Mouse (Mus musculus) heart, postnatal 0 days (tissue): ENCODE results near the gene Misp. TPM values are rescaled to one million over a fixed set of nuclear protein-coding genes. Genes with fewer than 3 reads are reported as not detected.

Experiments
- ATAC-seq: fragments of 200-750 bp; cut with Nextera tagmentation; 2 replicates; pipeline ENCODE4 v1.8.0; 2017; ENCODE audit warnings: low read depth, moderate number of reproducible peaks, moderate library complexity; ENCODE audit not compliant: insufficient read depth
- DNase-seq: peaks from one replicate; pipeline ENCODE4 v3.0.0-alpha.2; 2016; ENCODE audit warnings: low spot score
- H3K27ac ChIP-seq: fragments of 300-500 bp; sonication (generic); 2 replicates; pipeline ENCODE4 v1.5.1; 2014; ENCODE audit warnings: low read depth, mild to moderate bottlenecking
- H3K27me3 ChIP-seq: fragments of 300-500 bp; sonication (generic); 2 replicates; pipeline ENCODE4 v1.6.1; 2014; ENCODE audit warnings: low read length, mixed read lengths; ENCODE audit not compliant: control insufficient read depth, insufficient read depth
- H3K36me3 ChIP-seq: fragments of 300-500 bp; sonication (generic); replicated peaks from 2 replicates; pipeline ENCODE4 v1.6.1; 2014; ENCODE audit warnings: low read length, mixed read lengths; ENCODE audit not compliant: control insufficient read depth, insufficient read depth
- H3K4me1 ChIP-seq: fragments of 300-500 bp; sonication (generic); 2 replicates; pipeline ENCODE4 v1.6.1; 2014; ENCODE audit warnings: antibody characterized with exemption; ENCODE audit not compliant: control insufficient read depth, insufficient read depth
- H3K4me2 ChIP-seq: fragments of 300-500 bp; sonication (generic); 2 replicates; pipeline ENCODE4 v1.6.1; 2014; ENCODE audit warnings: low read depth, mild to moderate bottlenecking, low read length, moderate library complexity
- H3K4me3 ChIP-seq: fragments of 300-500 bp; sonication (generic); 2 replicates; pipeline ENCODE4 v1.5.1; 2014; ENCODE audit warnings: low read depth, low read length
- H3K9ac ChIP-seq: fragments of 300-500 bp; sonication (generic); replicated peaks from 2 replicates; pipeline ENCODE4 v1.6.1; 2014; ENCODE audit warnings: low read depth, low read length, mixed read lengths
- H3K9me3 ChIP-seq: fragments of 300-500 bp; sonication (generic); replicated peaks from 2 replicates; pipeline ENCODE4 v1.6.1; 2016; ENCODE audit warnings: low read length; ENCODE audit not compliant: control insufficient read depth
- CTCF ChIP-seq: IDR thresholded peaks from 2 replicates; pipeline ENCODE4 v1.5.1; 2016; ENCODE audit warnings: antibody characterized with exemption, control low read depth, low read depth
- EP300 ChIP-seq: IDR thresholded peaks from 2 replicates; pipeline ENCODE4 v1.6.1; 2016; ENCODE audit warnings: antibody characterized with exemption, low read depth
- WGBS: fragments of 180-500 bp; shearing (Covaris S2); extraction: QIAGEN DNeasy Blood & Tissue Kit; methylation state at CpG from one replicate; pipeline ENCODE4 v1.1.7; 2014; 5-methylcytosine and 5-hydroxymethylcytosine counted together
- polyA plus RNA-seq: library from polyadenylated mRNA; unstranded; fragments of >200 nt; fragmentation: Nextera tagmentation; extraction: Ambion mirVana; gene quantifications from 2 replicates; pipeline ENCODE4 v1.2.1, GENCODE M21; 2015
- total RNA-seq: library from RNA; depleted of rRNA; stranded (reverse); fragments of >200 nt; gene quantifications from 2 replicates; pipeline ENCODE4 v1.2.3, GENCODE M21; 2014; ENCODE audit warnings: low replicate concordance

Misp gene
- total and polyA plus RNA-seq, 2 experiments from 2014 or later = 0.08 TPM; not detected in 1

DNA sequence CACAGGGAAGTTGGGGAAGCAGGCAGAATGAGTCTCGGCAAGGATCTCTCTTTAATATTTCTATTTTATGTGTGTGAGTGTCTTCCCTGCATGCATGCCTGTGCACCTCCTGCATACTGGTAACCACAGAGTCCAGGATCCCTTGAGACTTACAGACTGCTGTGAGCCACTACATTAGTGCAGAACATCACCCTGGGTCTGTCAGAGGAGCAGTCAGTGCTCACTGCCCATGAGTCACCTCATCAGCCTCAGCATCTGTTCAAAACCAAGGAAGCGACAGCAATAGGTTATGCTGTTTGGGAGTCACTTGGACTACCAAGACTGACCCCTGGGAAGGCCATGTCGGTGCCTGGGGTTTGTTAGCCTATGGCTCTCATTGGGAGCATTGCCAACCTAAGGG is 21.5 kb downstream of the Misp start:
- H3K4me1 ChIP-seq = 0 out of 2 replicates have a peak, but pooled peaks cover 4% of the 10 kb centered on the region
- TF ChIP-seq CTCF = no peak
- no peak for TF ChIP-seq EP300
- no peak overlapping the region for H3K9ac ChIP-seq
- no peak for ATAC-seq
- H3K4me3 ChIP-seq = no peak overlapping the region
- no peak overlapping the region for H3K27ac ChIP-seq
- no peak overlapping the region for H3K4me2 ChIP-seq
- H3K27me3 ChIP-seq = no peaks in the 10 kb centered on the region
- 65% methylated on average over 3 of the region's 3 CpGs for WGBS
- no peak for DNase-seq
- H3K9me3 ChIP-seq = no peaks in the 10 kb centered on the region
- no peaks in the 10 kb centered on the region for H3K36me3 ChIP-seq

DNA sequence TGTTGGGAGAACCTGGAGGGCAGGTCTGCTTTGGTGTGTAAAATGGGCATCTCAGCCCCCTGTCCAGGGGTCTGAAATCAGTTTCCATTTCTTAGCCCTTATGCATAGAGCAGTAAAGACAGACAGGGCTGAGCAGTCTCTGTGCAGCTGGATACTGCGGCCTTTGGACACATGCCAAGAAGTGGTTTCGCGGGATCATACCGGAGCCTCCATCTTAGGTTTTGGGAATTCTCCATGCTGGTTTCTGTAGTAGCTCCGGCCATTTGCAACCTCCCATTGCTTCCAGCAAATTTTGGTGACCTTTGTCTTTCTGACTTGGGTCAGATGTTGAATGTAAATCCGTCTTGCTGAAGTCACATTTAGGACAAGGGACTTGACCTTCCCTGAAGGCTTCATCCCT is 22.7 kb downstream of the Misp start:
- no peak for TF ChIP-seq CTCF
- DNase-seq = no peak
- no peak for ATAC-seq
- H3K27me3 ChIP-seq = no peaks in the 10 kb centered on the region
- 0 out of 2 replicates have a peak, but pooled peaks cover 4% of the 10 kb centered on the region for H3K4me1 ChIP-seq
- no peak overlapping the region for H3K4me3 ChIP-seq
- no peak overlapping the region for H3K4me2 ChIP-seq
- no peaks in the 10 kb centered on the region for H3K36me3 ChIP-seq
- no peak overlapping the region for H3K9ac ChIP-seq
- H3K9me3 ChIP-seq = no peaks in the 10 kb centered on the region
- H3K27ac ChIP-seq = no peak overlapping the region
- WGBS = 36% methylated on average over 6 of the region's 6 CpGs

DNA sequence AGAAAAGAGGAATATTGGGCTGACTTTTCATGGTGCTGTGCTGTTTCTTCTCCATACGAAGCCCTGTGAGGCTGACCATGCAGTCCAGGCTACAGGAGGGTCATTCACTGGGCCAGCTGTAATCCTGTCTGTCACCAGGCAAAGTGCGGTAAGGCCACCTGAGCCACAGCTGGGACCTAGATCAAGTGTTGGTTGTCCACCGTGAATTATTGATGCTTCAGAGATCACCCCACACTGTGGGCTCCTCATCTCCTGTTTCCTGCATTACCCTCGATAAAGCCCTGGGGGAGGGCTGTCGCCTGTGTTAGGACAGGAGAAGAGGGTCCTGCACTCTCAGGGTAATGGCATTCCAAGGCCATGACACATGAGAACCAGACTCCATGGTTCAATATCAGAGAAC is 25.8 kb downstream of the Misp start:
- Histone ChIP-seq H3K36me3 (no peaks in the 10 kb centered on the region), H3K27me3 (no peaks in the 10 kb centered on the region), H3K27ac (no peak overlapping the region), H3K4me2 (no peak overlapping the region), H3K4me1 (0 out of 2 replicates have a peak, but pooled peaks cover 4% of the 10 kb centered on the region), H3K9ac (no peak overlapping the region), H3K4me3 (no peak overlapping the region), H3K9me3 (no peaks in the 10 kb centered on the region)
- DNase-seq (no peak), ATAC-seq (no peak)
- 59% methylated on average over 5 of the region's 5 CpGs for WGBS
- TF ChIP-seq CTCF (no peak), EP300 (no peak)

DNA sequence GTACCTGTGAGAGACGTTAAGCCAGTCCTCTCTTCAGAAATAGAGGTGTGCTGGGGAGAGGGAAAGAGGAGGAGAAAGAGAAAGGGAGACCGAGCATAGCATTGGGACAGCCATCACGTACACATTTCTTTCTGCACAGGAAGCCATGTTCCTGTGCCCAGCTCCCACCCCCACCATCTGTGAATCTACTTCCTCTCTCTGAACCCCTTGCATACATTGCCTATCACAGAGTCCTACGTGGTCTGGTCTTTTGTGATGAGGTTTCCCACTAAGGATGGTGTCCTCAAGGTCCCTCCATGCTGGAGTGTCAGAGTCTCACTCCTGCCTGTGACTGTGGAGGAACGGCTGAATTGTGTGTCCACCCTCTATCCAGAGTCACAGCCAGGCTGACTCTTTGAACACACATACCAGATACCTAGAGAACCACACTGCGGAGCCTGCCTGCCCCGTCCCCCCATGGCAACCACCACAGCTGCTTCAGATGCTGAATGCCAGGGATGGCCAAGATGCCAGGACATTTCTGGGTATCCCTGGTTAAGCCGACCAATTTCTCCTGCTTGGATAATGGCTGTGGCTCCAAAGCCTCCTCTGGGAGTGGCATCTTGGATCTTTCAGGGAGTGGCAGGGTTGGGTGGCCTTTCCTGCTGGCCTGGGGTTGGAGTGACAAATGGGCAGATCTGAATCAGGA is 29.3 kb downstream of the Misp start:
- H3K27ac ChIP-seq = peak overlapping the region; percentile 37; the same call in 1 of the 2 replicates
- no peaks in the 10 kb centered on the region for H3K27me3 ChIP-seq
- no peaks in the 10 kb centered on the region for H3K9me3 ChIP-seq
- H3K4me3 ChIP-seq = no peak overlapping the region
- H3K4me1 ChIP-seq = peaks cover 16% of the 10 kb centered on the region
- H3K36me3 ChIP-seq = no peaks in the 10 kb centered on the region
- TF ChIP-seq EP300 = no peak
- TF ChIP-seq CTCF = no peak
- ATAC-seq (no peak), DNase-seq (no peak)
- H3K9ac ChIP-seq = no peak overlapping the region
- 66% methylated on average over 8 of the region's 8 CpGs for WGBS
- no peak overlapping the region for H3K4me2 ChIP-seq

DNA sequence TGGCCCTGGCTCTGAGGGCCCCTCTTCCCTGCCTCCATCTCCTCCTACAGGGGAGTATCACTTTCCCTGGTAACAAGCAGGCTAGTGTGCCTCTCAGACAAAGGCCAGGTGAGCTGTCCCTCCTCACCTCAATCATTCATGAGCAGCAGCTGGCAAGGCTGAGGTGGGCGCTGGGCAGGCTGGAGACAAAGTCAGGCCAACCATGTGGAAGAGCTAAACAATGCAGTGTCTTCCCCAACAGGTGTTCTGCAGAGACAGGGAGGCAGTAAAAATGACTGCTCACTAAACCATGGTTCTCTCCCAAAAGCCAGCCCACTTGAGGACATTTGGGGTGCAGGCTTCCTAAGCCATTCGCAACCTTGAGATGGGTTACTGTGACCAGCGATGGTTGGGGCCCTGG is 30.9 kb downstream of the Misp start:
- H3K4me1 ChIP-seq = peaks cover 25% of the 10 kb centered on the region
- no peaks in the 10 kb centered on the region for H3K36me3 ChIP-seq
- H3K4me2 ChIP-seq = 0 out of 2 replicates have a peak overlapping the region, but pooled peaks have one; percentile 7
- H3K27ac ChIP-seq = peak overlapping the region; percentile 100
- no peaks in the 10 kb centered on the region for H3K9me3 ChIP-seq
- H3K9ac ChIP-seq = no peak overlapping the region; the same call in 1 of the 2 replicates
- DNase-seq (no peak), ATAC-seq (no peak)
- no peak overlapping the region for H3K4me3 ChIP-seq
- TF ChIP-seq CTCF (no peak), EP300 (no peak)
- 69% methylated on average over 3 of the region's 3 CpGs for WGBS
- no peaks in the 10 kb centered on the region for H3K27me3 ChIP-seq
